Mouse (Mus musculus): ENCODE results near the gene Zfp81.
"Not testable (repeated sequence)": the region's sequence is repeated elsewhere in the genome, so short reads cannot be mapped to it uniquely, and the experiment has no call there.

The Zfp81 gene

GRCm38 (mm10) chr17:33358411-33359384 lies at the start of gene Zfp81:
Zfp81 (minus strand) TSS chr17:33358878.
- DNase-seq: peak; percentile 61 to 72

GRCm38 (mm10) chr17:33394182-33395034 lies 35.7 kb upstream of the Zfp81 start, which contains the start of gene Zfp101:
Zfp101 (minus strand) TSS chr17:33394641.
- DNase-seq: peak; percentile 70 to 74

DNA sequence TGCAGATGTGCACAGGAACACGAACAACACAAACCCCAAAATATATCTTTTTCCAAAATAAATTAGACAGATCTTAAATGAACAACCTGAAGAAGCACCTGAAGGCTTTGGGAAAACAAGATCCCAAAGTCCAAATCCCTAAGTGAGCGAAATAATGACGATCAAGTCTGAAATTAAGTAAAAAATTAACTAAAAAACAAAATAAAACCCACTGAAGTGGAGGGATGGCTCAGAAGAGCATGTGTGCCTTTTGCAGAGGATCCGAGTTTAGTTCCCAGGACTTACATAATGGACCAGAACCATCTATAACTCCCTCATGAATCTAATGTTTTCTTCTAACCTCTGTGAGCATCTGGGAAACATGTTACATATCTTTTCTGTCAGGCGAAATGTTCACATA lies 33.6 kb upstream of the Zfp81 start:
- DNase-seq: no peak

GRCm38 (mm10) chr17:33385705-33386104 lies 27.0 kb upstream of the Zfp81 start:
- DNase-seq: no peak

- DNase-seq: no peak
These were observed 14.1 kb upstream of the Zfp81 start for GRCm38 (mm10) chr17:33372795-33373194.

GRCm38 (mm10) chr17:33352981-33353380 lies 5.7 kb downstream of the Zfp81 start:
- DNase-seq: no peak

DNA sequence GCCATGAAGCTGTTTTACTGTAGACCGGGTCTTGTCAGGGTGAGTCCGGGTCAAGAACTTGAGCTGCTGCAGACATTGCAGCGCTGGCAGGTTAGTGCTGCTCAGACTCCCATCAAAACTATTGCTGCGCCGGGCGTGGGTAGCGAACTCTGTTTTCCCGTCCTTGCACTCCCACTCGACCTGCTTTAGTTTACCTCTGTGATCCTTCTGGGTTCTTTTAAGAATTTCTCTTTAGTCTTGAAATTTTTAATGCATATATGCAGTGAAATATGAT lies 68.9 kb downstream of the Zfp81 start:
- DNase-seq: not testable (repeated sequence)

DNA sequence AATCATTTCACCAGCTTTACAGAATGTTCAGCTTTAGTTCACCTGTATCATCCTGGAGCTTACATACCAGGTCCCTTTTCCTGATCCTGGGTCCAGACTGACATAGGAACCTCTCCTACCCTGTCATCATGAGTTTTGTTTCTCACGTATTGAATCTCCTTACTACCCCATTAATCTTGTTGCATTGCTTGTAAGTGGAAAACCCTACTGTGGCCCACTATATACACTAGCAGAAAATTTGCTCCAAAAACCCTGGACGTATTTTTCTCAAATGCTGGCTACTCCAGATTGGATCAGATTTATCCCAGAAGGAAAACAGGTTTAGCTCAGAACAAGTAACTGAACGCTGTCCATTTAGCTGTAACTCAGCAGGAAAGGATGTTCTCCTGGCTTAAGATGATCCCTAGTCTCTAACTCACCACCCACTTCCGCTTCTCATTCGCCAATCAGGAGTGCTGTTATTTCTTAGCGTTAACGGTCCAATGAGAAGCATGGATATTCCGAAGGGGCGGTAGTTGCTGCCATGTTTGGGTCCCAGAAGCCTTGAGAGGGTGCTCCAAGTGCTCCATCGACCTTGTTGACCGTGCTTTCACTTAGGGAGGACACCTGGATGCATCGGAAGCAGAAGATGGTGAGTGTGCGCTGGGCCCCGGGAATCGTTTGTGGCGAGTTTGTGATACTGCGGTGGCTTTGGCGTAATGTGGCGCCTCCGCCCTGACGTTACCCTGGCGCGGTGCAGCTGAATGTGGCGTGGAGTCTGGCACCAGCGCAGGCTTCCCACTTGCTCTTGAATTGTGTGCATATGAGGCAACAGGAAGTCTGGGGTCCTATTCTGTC lies 69.4 kb downstream of the Zfp81 start, which contains the start of gene Zfp955b:
Gene Zfp955b, plus strand, starts transcription at position 506 of the 837 bp plus-strand sequence.
- DNase-seq: not testable (repeated sequence)

All from spleen, adult 18-20 months (tissue).